Mouse (Mus musculus): Measurements from ENCODE around the gene Il17d. TPM values are rescaled to one million over a fixed set of nuclear protein-coding genes. Genes with fewer than 3 reads are reported as not detected.

Gene Il17d
- polyA plus RNA-seq, 2 experiments: 6.9 to 41.0 TPM

DNA sequence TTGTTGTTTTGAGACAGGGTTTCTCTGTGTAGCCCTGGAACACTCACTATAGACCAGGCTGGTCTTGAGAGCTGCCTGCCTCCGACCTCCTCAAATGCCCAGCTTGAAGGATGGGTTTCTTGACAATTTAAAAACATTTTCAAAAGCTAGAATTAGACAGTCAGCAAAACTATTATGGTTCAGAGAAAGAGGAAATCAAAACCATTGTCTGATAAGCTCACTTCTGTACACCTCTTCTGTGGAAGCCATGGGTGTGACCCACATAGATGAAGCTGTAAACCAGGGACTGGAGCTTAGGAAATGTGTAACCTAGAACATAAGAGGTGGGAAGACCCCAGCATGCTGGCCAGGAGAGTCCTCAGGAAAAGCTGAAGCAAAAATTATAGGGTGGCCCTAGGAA, 32.3 kb downstream of the Il17d start:
- Histone ChIP-seq H3K4me1 (ENCODE audit: control insufficient read depth, insufficient read depth, low read length) (no peaks in the 10 kb centered on the region), H3K4me2 (replicated peaks; ENCODE audit: low read depth, low read length, severe bottlenecking) (no peak overlapping the region), H3K9me3 (ENCODE audit: control insufficient read depth, low read length) (no peaks in the 10 kb centered on the region), H3K4me3 (replicated peaks; ENCODE audit: low read length) (no peak overlapping the region), H3K27me3 (ENCODE audit: control insufficient read depth, insufficient read depth, low read length) (no peaks in the 10 kb centered on the region), H3K9ac (ENCODE audit: low read depth, low read length, severe bottlenecking) (no peak overlapping the region), H3K36me3 (ENCODE audit: control insufficient read depth, insufficient read depth, low read length) (peaks cover 13% of the 10 kb centered on the region; the same call in 1 of the 2 replicates), H3K27ac (replicated peaks; ENCODE audit: low read depth, low read length) (no peak overlapping the region)
- ATAC-seq (ENCODE audit: low FRiP score, low read depth) (no peak), DNase-seq (ENCODE audit: low spot score) (no peak)
- 90% methylated on average over 1 of the region's 1 CpGs for WGBS
- no peak for TF ChIP-seq POLR2A (IDR thresholded peaks at IDR 0.05; ENCODE audit: borderline replicate concordance, extremely low read depth, insufficient read depth, insufficient read length)

DNA sequence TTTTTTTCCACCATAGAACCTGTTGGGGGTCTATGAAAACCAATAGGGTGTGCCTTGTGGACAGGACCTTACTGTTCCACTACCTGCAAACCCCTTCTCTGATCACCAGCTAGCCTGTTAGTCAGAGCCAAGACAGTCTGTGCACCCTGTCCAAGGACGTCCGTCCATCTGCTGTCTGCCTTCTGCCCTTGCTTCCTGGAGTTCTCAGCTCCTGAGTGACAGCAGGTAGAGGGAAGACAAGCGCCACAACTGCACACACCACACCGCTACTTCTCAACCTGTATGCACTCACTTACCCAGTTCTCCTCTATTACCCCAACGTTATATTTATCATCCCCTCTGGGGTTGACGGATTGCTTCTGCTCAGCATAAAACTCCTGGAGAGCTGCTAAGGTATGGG, 41.0 kb downstream of the Il17d start:
- no peak for TF ChIP-seq POLR2A (IDR thresholded peaks at IDR 0.05; ENCODE audit: borderline replicate concordance, extremely low read depth, insufficient read depth, insufficient read length)
- ATAC-seq (ENCODE audit: low FRiP score, low read depth): no peak

DNA sequence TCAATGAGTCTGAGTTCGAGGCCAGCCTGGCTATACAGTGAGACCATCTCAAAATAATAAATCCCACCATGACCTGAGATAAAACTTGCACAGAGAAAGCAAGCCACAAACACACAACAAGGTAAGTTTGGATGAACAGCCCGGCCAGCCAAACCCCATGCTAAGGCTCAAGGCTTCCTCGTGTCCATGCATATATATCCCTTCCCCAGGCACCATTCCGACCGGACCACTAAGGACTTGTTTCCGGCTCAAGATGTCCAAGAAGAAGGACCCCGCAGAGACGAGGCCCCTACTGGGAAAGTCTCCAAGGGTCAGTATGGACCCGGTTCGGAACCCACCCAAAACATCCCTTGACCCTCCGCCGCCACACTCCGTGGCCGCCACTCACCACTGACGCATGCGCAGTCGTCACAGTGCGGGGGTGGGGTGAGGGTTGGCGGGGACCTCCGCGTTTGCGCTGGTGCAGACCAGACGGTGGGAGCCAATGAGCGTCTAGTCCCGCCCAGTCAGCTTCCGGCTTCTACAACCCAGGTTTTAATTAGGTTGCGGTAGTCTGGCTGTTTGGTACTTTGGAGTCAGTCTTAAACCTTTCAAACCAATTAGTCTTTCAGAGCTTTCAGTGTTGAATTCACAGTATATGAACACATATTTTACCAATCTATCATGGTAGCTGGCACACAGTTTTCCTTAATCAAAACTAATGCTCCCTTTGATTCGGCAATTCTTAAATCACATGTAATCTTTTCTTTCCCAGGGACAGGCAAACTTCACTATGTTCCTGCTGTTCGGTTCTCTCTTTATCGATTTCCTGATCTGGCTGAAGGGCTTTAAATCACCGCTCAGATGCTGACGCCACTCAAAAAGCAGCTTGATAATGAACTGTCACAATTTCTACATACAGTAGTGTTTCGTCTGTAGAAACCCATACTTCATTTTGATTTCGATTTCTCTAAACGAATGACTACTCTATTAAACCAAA, 46.9 kb downstream of the Il17d start, which contains the start of gene Eef1akmt1:
Gene Eef1akmt1 (minus strand): TSS at position 458 of the 979 bp plus-strand sequence.
- ATAC-seq (ENCODE audit: low FRiP score, low read depth): peak; percentile 99
- H3K4me2 ChIP-seq (replicated peaks; ENCODE audit: low read depth, low read length, severe bottlenecking): peak within 1 kb of the TSS; percentile 62
- H3K9ac ChIP-seq (ENCODE audit: low read depth, low read length, severe bottlenecking): peak within 1 kb of the TSS; percentile 71
- peaks cover 7% of the 10 kb centered on the region for H3K4me1 ChIP-seq (ENCODE audit: control insufficient read depth, insufficient read depth, low read length)
- no peaks in the 10 kb centered on the region for H3K36me3 ChIP-seq (ENCODE audit: control insufficient read depth, insufficient read depth, low read length)
- DNase-seq (ENCODE audit: low spot score): peak; percentile 98
- peak within 1 kb of the TSS; percentile 60 for H3K4me3 ChIP-seq (replicated peaks; ENCODE audit: low read length)
- WGBS: 9% methylated on average over 35 of the region's 35 CpGs
- no peaks in the 10 kb centered on the region for H3K27me3 ChIP-seq (ENCODE audit: control insufficient read depth, insufficient read depth, low read length)
- TF ChIP-seq POLR2A (IDR thresholded peaks at IDR 0.05; ENCODE audit: borderline replicate concordance, extremely low read depth, insufficient read depth, insufficient read length): peak; percentile 98; the same call in 1 of the 2 replicates
- H3K27ac ChIP-seq (replicated peaks; ENCODE audit: low read depth, low read length): peak within 1 kb of the TSS; percentile 40; the same call in 1 of the 2 replicates
- H3K9me3 ChIP-seq (ENCODE audit: control insufficient read depth, low read length): no peaks in the 10 kb centered on the region

More for the DNA sequence above, 41.0 kb downstream of the Il17d start:
- Histone ChIP-seq H3K4me2 (replicated peaks; ENCODE audit: low read depth, low read length, severe bottlenecking) (no peak overlapping the region), H3K9ac (ENCODE audit: low read depth, low read length, severe bottlenecking) (no peak overlapping the region), H3K9me3 (ENCODE audit: control insufficient read depth, low read length) (no peaks in the 10 kb centered on the region), H3K27ac (replicated peaks; ENCODE audit: low read depth, low read length) (no peak overlapping the region), H3K36me3 (ENCODE audit: control insufficient read depth, insufficient read depth, low read length) (no peaks in the 10 kb centered on the region), H3K4me1 (ENCODE audit: control insufficient read depth, insufficient read depth, low read length) (peaks cover 3% of the 10 kb centered on the region; the same call in 1 of the 2 replicates), H3K27me3 (ENCODE audit: control insufficient read depth, insufficient read depth, low read length) (no peaks in the 10 kb centered on the region), H3K4me3 (replicated peaks; ENCODE audit: low read length) (no peak overlapping the region)
- DNase-seq (ENCODE audit: low spot score): no peak
- 81% methylated on average over 6 of the region's 6 CpGs for WGBS

DNA sequence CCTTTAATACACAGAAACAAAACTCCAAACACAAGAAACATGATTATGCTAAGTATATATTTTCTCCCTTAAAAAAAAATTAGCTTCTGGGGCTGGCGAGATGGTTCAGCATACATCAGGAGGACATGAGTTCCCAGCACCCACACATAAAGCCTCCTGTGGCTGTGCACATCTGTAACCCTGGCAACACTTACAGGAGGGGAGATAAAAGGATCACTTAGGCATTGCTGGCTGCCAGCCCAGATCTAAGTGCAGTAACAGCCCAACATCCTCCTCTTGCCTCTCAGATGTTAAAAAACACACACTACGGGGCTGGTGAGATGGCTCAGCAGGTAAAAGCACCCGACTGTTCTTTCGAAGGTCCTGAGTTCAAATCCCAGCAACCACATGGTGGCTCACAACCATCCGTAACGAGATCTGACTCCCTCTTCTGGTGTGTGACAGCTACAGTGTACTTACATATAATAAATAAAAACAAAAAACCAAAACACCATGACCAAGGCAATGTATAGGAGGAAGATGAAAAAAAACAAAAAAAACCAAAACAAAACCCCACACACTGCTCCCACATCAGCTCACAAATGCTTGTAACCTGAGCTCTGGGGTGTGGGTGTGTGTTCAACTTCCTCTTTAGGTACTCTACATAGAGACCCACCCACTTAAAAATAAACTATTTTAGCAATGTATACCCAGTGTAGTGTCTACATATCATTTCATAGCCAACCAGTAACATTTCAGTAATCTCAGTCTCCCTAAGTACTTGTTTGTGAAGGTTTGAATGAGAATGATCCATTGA, 50.4 kb downstream of the Il17d start:
- Histone ChIP-seq H3K9me3 (ENCODE audit: control insufficient read depth, low read length) (no peaks in the 10 kb centered on the region), H3K4me1 (ENCODE audit: control insufficient read depth, insufficient read depth, low read length) (peaks cover 7% of the 10 kb centered on the region), H3K9ac (ENCODE audit: low read depth, low read length, severe bottlenecking) (no peak overlapping the region), H3K27ac (replicated peaks; ENCODE audit: low read depth, low read length) (no peak overlapping the region), H3K4me3 (replicated peaks; ENCODE audit: low read length) (no peak overlapping the region), H3K4me2 (replicated peaks; ENCODE audit: low read depth, low read length, severe bottlenecking) (no peak overlapping the region), H3K27me3 (ENCODE audit: control insufficient read depth, insufficient read depth, low read length) (no peaks in the 10 kb centered on the region), H3K36me3 (ENCODE audit: control insufficient read depth, insufficient read depth, low read length) (peaks cover 4% of the 10 kb centered on the region; the same call in 1 of the 2 replicates)
- ATAC-seq (ENCODE audit: low FRiP score, low read depth): no peak
- no peak for DNase-seq (ENCODE audit: low spot score)
- TF ChIP-seq POLR2A (IDR thresholded peaks at IDR 0.05; ENCODE audit: borderline replicate concordance, extremely low read depth, insufficient read depth, insufficient read length): no peak
- 86% methylated on average over 6 of the region's 6 CpGs for WGBS
